Mouse (Mus musculus) adrenal gland, postnatal 14 days (tissue): ENCODE measurements around the gene Ptrh2. TPM values are rescaled to one million over a fixed set of nuclear protein-coding genes. Genes with fewer than 3 reads are reported as not detected.

Experiments
- DNase-seq: peaks from one replicate; pipeline ENCODE4 v3.0.0; 2021; ENCODE audit warnings: mixed read lengths
- long read RNA-seq, 2 experiments: library from polyadenylated mRNA; stranded (forward); transcript quantifications; one replicate each; pipeline ENCODE4 v2.0.0; 2021
- total RNA-seq: library from RNA; stranded (reverse); gene quantifications from 2 replicates; pipeline ENCODE4 v1.2.3, GENCODE M21; 2021

Gene Ptrh2
- total RNA-seq: 16.4 and 17.4 TPM in 2 replicates
- long read RNA-seq, experiment 1, transcript Ptrh2-202 (2 exons, 3,038 nt): major isoform, 37 of 46 reads
- long read RNA-seq, experiment 1, partial matches to known transcripts: 3 of 46 reads
- long read RNA-seq, experiment 1, other reads (novel, unspliced or antisense): 6 of 46 reads
- long read RNA-seq, experiment 2, transcript Ptrh2-202 (2 exons, 3,038 nt): major isoform, 23 of 29 reads
- long read RNA-seq, experiment 2, partial matches to known transcripts: 0 of 29 reads
- long read RNA-seq, experiment 2, other reads (novel, unspliced or antisense): 6 of 29 reads

- DNase-seq: peak; percentile 97
Observed at GRCm38 (mm10) chr11:86683395-86684125, at the start of gene Ptrh2, which contains the start of gene Vmp1. Gene Ptrh2 (plus strand): TSS chr11:86683985. Gene Vmp1 (minus strand): TSS chr11:86683836.

DNA sequence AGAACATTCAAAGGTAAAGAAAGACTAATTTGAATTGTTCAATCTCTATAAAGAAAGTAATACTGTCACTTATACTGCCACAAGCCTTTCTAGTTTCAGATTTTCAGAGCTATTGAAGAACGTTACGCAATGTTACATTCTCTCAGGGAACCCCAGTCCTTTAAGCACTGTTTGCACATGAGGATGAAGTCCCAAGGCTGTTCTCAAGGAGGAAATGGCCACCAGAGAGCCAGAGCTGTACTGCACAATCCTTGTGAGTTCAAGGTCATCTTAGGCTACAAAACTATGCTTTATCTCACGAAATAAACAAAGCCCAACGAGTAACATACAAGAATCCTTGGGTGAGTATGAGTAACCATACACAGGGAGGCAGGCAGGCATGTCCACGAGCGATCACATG lies 49.4 kb upstream of the Ptrh2 start:
- peak; percentile 34 for DNase-seq

DNA sequence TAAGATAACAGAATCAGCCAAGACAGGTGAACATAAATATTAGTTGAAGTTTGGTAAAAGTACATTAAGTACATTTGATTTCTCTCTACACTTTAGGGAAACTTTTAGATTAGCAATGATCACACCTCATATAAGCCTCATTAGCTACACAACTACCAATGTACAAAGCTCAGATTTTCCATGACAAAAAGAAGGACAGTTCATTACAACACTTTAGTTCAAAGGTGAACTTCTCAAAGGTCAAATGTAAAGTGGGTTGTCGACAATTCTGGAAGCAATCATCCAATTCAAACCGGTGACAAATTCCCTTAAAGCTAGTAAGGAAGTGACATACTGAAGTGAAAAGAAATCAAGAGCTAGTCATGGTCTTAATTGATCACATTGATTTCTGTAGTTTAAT lies 46.1 kb upstream of the Ptrh2 start:
- no peak for DNase-seq

DNA sequence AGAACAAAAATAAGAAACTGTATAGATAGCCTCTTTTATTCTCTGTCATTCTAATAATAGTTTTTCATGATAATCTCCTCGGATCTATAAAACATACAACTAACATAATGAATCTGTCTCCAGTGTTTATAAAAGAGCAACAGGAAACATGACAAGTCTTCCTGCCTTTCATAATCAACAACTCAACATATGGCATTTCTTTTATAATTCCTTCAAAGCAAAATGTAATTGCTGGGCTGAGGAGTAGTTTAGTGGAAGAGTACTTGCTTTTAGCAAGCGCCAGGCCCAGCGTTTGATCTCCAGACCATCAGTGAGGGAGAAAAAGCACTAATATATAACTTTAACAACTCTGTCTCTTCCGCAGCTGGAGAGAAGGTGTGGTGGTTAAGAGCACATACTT lies 42.1 kb upstream of the Ptrh2 start:
- DNase-seq: no peak

GRCm38 (mm10) chr11:86644553-86644952 lies 39.2 kb upstream of the Ptrh2 start:
- DNase-seq: no peak

- DNase-seq: no peak
Observed at GRCm38 (mm10) chr11:86646136-86646834, 37.5 kb upstream of the Ptrh2 start.

DNA sequence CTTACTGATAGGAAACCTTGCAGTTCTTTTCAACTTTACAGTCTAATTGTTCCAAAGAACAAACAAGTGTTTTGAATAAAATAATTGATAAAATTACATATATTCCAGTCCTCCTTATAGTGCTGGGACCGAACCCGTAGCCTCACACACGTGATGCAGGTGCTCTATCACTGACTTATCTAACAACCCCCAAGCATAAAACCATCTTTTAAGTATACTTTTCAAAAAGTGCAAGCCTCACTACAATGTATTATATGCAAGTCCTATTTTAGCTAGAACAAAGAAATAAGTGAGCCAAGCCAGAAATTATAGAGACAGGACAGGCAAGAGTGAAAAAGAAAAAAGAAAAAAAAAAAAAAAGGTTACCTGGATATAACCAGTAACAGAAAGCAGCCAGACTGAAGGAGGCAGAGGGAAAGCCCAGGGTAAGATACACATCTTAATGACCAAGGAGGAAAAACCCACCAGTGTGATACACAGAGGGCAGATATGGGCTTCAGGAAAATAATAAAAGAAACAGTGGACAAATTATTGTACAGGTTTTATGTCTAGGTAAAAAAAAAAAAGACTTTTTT lies 36.8 kb upstream of the Ptrh2 start:
- DNase-seq: no peak

GRCm38 (mm10) chr11:86647706-86648447 lies 35.9 kb upstream of the Ptrh2 start:
- no peak for DNase-seq

DNA sequence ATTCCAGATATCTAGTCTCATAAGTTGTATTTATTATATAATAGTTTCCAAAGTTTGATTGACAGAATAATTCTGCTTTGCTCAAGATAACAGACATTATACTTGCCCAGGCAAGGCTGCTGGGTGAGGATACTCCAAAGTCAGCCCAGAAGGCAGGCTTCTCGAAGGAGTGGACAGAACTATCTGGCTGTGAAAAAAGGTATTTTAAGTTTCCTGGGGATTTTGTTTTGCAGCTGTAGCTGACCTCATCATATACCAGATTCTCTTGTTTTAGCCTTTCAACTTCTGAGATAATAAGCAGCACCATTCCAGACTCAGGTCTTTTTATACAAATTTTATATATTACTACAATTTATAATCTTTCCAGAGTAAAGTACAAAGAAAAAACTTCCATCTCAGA lies 34.2 kb upstream of the Ptrh2 start:
- no peak for DNase-seq

DNA sequence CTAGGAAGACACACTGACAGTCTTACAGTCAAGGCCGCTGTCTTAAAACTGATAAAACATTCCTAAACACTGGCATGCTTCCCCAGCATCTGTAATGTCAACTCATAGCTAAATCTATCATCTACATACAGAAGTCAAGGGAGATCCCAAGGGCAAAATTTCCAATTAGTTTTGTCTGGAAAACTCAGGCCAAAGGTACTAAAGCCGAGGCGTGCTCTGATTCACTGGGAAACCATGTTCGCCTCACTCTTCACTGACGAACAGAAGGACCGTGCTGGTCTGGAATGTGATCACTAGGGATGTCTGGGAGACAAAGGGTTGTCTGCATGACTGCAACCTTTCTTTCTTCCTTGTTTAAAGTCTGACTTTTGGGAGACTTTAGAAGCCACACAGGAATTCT lies 33.1 kb upstream of the Ptrh2 start:
- DNase-seq: peak; percentile 33

- DNase-seq: peak; percentile 31
Observed at GRCm38 (mm10) chr11:86652578-86652979, 31.2 kb upstream of the Ptrh2 start.

- peak; percentile 61 for DNase-seq
Observed at GRCm38 (mm10) chr11:86653446-86653845, 30.3 kb upstream of the Ptrh2 start.

- no peak for DNase-seq
Observed at GRCm38 (mm10) chr11:86654096-86654495, 29.7 kb upstream of the Ptrh2 start.

DNA sequence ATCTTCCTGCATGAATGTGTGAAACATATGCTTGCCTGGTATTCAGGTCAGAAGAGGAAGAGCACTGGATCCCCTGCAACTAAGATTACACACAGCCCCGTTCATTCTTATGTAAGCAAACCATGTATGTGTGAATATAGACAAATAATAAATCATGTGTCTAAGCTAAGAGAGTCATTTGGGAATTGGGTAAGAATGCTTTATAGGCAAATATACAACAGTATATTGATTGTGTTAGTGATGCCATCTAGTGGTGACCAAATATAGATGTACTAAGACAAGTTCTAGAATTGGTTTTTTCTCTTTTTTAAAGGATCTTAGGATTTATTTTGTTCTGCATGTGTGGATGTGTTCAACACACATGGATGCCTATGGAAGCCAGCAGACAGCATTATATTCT lies 28.1 kb upstream of the Ptrh2 start:
- DNase-seq: no peak

DNA sequence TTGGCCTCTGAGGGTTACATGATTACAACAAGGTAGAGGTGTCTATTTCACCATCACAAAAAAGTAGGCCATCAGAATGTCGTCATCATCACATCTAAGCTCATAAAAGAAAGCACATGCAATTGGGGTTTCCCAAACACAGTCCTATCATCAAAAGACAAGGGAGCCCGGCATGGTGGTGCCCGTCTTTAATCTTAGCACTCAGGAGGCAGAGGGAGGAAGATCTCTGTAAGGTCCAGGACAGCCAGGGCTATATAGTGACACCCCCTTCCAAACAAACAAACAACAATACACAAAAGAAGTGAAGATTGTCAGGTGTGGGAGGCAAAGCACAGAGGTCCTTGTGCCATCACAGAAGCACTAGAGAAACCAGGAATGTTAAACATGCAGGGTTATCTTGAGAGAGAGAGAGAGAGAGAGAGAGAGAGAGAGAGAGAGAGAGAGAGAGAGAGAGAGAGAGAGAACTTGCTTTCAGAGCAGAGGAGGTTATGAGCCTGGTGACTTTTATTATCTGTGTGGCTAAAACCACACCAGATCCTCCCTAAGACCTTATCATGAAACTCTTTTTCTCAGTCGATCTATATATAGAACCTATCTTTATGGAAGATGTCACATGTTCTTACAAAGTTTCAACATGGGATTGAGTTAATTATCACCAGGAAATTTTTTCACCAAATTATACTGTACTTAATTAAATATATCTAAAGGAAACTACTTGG lies 26.8 kb upstream of the Ptrh2 start:
- no peak for DNase-seq

DNA sequence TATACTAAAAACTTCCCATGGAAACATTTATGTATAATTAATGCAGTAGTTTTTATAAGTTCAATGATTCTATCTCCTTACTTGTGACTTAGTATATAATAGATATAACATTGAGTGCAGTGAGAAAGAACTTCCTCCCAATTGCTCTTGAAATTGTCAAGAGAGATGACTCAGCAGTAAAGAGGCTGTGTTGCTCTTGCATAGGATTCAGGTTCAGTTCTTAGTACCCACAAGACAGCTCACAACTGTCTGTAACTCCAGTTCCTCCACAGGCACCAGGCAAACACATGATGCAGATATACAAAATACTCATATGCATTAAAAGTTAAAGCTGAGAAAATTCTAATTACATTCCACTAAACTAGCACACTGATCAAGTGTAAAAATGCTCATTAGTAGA lies 25.9 kb upstream of the Ptrh2 start:
- no peak for DNase-seq

DNA sequence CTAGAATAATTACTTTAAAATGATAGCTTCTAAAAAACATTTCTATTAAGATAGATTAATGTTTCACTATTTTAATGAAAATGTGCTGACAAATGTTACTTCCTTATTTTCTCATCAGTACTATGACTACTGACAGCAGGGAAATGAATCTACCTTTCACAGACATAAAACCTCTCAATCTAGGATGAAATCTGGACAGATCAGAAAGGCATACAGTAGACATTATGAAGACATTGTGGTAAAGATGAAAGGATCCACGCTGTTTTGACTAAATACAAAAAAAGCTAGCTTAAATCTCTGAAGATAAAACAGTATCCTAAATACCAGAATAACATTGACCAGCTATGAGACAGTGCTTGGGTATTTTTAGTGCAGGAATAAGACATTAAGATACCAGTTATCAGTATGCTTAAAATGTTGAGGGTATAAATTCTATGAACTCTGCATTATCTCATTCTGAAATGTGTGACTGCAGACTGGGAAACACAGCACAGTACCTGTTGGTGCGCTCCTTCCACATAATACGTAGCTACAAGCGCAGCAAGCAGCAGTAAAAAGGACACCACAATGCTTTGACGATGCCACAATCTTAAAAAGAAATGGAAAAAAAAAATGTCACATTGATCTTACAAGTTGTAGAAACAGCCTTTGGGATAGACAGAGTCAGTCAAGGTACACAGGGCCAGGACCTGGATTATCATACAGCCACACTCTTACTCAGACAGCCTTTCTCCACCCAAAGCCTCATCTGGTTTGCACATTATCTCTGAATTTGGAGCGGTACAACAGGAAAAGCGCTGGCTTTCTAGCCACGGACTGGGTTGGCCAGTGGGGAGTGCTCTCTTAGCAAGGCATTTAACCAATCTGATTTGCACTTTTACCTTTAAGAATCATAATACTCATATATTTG lies 20.5 kb upstream of the Ptrh2 start:
- no peak for DNase-seq

GRCm38 (mm10) chr11:86663977-86664376 lies 19.8 kb upstream of the Ptrh2 start:
- no peak for DNase-seq

DNA sequence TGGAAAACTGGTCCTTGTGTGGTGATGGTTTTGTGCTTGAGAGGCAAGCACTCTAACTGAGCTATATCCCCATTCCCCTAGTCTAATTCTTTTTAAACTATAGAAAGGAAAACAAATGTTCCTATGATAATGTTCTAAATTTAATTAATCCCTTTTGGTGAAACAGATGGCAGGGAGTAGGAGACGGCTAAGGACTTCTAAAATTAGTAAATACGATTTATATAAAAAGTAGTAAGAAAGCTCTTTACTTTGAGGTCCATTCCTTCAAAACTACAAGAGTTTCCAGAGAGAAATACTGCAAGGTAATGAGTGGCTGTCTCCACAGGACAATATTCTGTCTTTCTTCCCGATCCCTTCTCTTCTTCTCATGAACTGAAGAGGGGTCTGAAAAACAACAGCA lies 19.4 kb upstream of the Ptrh2 start:
- no peak for DNase-seq

DNA sequence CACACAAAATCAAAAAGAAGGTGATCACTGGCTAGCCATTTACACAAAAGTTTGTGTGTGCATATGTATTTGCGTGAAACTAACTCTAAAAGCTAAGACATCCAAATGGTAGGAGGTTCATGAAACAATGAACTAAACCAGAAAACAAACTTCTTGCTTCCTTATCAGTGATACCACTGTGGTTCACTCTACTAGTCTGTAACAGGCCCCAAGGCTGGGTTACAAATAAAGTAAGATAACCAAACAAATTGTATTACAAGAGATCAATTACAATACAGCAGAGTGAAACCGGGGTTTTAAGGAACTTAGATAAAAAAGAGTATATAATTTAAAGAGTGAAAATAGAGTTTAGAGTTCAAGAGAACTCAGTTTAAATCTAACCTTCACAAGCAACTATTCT lies 16.2 kb upstream of the Ptrh2 start:
- DNase-seq: no peak
